Mouse (Mus musculus) inflammation-experienced regulatory T-cells, adult 6 months (primary cell): Measurements from ENCODE around the gene Anxa3. TPM values are rescaled to one million over a fixed set of nuclear protein-coding genes. Genes with fewer than 3 reads are reported as not detected.
A peak's percentile ranks its signal among the peaks of the same experiment; 100 is the strongest.

ENCODE experiments used
- ATAC-seq: one replicate; pipeline ENCODE4 v1.8.0; 2017
- polyA plus RNA-seq, 3 experiments: library from polyadenylated mRNA; unstranded; fragments of 100-300 nt; shearing (Covaris generic); gene quantifications; one replicate each; pipeline ENCODE4 v1.2.1; 2017

The Anxa3 gene
- polyA plus RNA-seq, 3 experiments from 2014 or later = 0.98 to 1.3 (median 1.2) TPM

- ATAC-seq = no peak
These were observed 54.8 kb downstream of the Anxa3 start for GRCm38 (mm10) chr5:96847986-96848385.

GRCm38 (mm10) chr5:96848386-96848785 lies 55.2 kb downstream of the Anxa3 start:
- no peak for ATAC-seq

DNA sequence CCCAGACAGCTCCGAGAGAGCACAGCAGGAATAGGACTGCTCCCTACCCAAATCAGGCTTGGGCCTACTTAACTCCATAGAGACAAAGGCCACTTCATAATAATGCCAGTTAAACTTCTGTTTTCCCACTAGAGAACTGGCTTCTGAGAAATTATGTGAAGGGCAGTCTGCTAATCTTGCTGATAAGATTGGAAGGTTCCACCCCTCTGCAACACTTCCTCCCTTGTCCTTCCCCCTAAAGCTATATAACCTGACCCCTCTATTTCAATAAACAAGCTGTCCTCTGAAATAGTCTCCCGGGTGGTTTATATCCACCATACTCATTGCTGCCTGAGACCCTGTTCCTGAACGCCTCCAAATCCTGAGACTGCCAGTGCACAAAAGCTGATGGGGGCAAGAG lies 56.1 kb downstream of the Anxa3 start:
- no peak for ATAC-seq

GRCm38 (mm10) chr5:96853451-96853850 lies 60.3 kb downstream of the Anxa3 start:
- no peak for ATAC-seq

DNA sequence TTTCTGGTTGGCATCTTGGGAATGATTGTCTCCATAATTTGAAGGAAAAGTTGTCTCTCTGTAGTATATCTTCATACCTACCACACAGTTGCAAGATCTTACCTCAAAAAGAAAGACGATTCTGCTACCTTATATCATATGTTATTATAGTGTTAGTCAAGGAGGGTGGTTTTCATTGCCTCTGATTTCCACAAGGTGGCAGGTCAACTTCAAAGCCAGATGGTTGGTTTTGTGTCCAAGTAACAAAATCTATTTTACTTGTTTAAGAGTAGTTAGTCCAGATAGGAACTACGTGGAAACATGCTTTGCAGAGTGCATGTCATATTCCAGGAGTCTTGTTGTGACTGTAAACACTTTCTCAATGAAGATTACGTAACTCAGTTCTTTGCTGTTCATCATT lies 61.2 kb downstream of the Anxa3 start:
- ATAC-seq = peak; percentile 47

DNA sequence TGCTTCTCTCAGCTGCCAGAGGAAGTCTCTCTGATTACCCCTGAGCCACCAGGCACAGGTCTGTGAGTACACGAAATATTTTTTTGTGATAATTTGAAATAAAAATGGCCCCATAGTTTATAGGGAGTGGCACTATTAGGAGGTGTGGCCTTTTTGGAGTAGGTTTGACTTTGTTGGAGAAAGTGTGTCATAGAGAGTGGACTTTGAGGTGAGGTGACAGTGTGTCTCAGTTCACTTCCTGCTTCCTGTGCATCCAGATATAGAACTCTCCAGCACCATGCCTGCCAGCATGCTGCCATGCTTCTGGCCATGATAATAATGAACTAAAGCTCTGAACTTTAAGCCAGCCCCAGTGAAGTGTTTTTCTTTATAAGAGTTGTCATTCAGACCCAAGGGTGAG lies 66.8 kb downstream of the Anxa3 start:
- peak; percentile 22 for ATAC-seq

DNA sequence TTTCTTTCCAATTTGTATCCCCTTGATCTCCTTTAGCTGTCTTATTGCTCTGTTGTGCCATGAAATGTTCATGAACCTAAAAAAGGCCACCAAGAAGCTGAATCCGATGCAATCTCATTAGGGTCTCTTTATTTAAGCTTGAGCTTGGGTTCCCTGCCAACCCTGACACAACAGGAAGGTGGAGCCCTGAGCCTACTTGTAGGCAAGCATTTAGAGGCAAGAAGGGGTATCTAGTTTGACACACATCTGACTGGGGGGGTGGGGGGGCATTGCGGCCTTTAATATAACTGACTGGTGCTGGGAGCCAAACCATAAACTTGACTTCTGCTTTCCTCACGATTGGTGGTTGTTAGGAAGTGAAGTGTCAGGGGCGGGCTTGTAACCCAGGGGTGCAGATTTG lies 74.0 kb downstream of the Anxa3 start:
- no peak for ATAC-seq

GRCm38 (mm10) chr5:96868893-96869292 lies 75.8 kb downstream of the Anxa3 start:
- ATAC-seq = no peak

DNA sequence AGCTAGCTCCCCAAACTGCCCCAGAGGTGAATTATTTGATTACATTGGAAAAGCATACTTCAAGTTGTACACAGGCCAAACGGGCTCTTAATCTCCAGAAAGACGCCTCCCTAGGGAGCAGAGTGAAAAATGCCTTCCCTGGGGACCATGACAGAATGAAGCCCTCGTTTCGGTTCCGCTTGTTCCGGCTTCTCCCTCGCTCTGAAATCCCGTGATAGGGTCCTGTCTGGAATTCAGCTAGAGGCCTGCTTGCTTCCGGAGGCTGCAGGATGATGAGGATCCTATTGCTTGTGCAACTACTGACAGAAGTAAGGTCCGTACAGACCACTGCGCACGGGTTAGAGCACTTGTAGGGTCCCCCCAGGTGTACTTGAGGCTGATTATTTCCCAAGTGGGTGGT lies 77.9 kb downstream of the Anxa3 start:
- ATAC-seq = no peak

- no peak for ATAC-seq
These were observed 85.0 kb downstream of the Anxa3 start for GRCm38 (mm10) chr5:96878178-96878577.

DNA sequence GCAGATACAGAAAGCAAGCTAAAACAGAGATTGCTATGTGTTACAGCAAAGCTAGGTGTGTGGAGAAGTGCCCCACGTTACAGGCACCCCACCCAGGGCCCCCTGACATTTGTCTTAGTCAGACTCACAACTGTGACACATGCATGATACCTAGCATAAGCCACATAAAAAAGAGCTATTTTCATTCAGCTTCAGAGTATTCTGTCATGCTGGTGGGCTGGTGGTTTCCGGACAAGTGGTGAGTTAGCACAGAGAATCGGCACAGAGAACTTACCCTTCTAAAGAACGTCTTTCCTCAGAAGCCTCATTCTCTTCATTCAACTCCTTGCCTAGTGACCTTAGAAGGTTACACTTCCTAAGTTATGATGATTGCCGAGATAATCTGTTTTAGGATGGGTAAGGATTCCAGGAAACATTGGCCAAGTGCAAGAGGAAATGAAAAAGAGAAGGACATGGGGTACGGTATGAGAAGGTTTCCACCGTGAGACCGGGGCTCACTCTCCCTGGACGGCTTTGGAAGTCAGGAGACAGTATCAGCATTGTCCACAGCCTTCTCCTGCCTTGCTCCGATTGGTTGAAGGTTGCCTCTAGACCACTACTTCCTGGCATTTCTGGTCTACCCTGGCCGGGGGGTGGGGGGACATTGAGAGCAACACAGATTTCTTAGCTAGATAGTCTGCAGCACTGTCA lies 85.9 kb downstream of the Anxa3 start:
- ATAC-seq = peak; percentile 88

- no peak for ATAC-seq
These were observed 87.1 kb downstream of the Anxa3 start for GRCm38 (mm10) chr5:96880231-96880630.

- no peak for ATAC-seq
These were observed 88.0 kb downstream of the Anxa3 start for GRCm38 (mm10) chr5:96881118-96881517.

- ATAC-seq = no peak
These were observed 88.5 kb downstream of the Anxa3 start for GRCm38 (mm10) chr5:96881613-96882012.

GRCm38 (mm10) chr5:96885202-96885601 lies 92.1 kb downstream of the Anxa3 start:
- no peak for ATAC-seq

GRCm38 (mm10) chr5:96888396-96888795 lies 95.3 kb downstream of the Anxa3 start:
- ATAC-seq = no peak

DNA sequence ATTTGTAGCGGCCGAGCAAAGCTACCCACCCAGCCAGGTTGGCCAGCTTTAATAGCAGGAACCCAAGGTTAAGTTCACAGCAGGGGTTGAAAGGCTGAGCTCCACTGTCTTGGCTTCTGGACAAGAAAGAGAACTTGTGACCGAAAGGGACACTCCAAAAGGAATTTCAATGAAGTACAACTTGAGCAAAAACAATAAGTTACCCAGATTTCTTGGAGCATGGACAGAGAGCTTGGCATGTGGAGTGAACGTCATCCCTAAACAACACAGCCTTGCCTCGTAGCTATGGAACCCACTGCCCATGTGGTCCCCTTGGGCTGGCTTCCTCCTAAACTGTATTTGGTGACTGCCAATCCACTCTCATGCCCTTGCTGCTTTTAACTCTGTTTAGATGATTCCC lies 97.2 kb downstream of the Anxa3 start:
- ATAC-seq = no peak

Other genes with a start within 250 kb of the Anxa3 start
- gene Bmp2k, start 204.3 kb downstream of the Anxa3 start, polyA plus RNA-seq = 10 to 100 TPM in 2 of 3 experiments, 1 to 10 TPM in 1; 9.3 to 18.6 (median 10.8) TPM